Mouse (Mus musculus): ENCODE measurements at regions not wholly inside any gene's neighbourhood (a gene's known extent, or its start where the extent isn't known, plus 50 kb on each side); places are given as distances from the start of the nearest gene placed in this dataset.

- no peak for TF ChIP-seq GATA1 (IDR thresholded peaks at IDR 0.05; ENCODE audit: borderline replicate concordance, low read length)
- TF ChIP-seq FLI1 (IDR thresholded peaks at IDR 0.05; ENCODE audit: low read length): no peak
Observed at GRCm38 (mm10) chr19:14955969-14956368, 358.1 kb upstream of the Tle4 start.

Data from megakaryocyte, embryonic 14.5 days (primary cell).